Mouse (Mus musculus) cerebellum, adult (tissue): ENCODE measurements around the gene Cep97.
"Not testable (repeated sequence)": the region's sequence is repeated elsewhere in the genome, so short reads cannot be mapped to it uniquely, and the experiment has no call there.

Source experiments
- ATAC-seq: cut with Nextera tagmentation; 2 replicates; pipeline ENCODE4 v1.9.2; 2017; ENCODE audit warnings: mild to moderate bottlenecking, moderate library complexity, mixed read lengths; ENCODE audit not compliant: insufficient number of reproducible peaks, low FRiP score, low TSS enrichment

The Cep97 gene

DNA sequence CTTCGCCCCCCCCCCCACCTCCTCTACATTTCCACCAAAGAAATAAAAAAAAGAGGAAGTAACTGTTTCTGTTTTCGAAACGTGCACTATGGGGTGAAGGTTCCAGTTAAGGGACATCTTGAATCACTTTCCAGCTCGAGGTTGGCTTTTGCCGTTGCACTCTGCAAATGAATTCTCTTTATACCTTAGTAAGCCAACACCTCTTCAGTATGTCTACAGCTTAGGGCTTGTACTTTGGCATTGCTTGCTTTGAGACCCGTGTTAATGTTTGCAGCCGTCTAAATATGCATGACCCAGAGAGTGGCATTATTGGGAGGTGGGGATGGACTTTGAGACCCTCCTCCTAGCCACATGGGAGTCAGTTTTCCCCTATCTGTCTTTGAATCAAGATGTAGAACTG is 42.2 kb downstream of the Cep97 start:
- ATAC-seq: no peak

DNA sequence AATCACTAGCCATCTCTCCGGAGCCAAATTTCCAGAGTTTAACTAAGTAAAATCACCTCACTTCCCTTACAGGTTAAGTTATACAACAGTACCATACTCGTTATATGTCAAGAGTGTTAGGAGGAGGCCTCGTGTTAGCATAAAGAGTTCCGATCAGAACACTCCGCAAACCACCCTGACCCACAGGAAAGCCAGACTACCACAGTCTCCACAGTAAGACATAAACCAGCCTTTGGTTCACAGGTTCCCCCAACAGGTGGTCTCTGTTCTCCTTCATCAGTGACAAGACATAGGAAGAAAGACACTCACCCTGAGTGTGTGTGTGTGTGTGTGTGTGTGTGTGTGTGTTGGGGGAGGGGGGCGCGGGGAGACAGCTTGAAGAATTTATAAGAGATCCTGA is 43.3 kb downstream of the Cep97 start:
- ATAC-seq: no peak

DNA sequence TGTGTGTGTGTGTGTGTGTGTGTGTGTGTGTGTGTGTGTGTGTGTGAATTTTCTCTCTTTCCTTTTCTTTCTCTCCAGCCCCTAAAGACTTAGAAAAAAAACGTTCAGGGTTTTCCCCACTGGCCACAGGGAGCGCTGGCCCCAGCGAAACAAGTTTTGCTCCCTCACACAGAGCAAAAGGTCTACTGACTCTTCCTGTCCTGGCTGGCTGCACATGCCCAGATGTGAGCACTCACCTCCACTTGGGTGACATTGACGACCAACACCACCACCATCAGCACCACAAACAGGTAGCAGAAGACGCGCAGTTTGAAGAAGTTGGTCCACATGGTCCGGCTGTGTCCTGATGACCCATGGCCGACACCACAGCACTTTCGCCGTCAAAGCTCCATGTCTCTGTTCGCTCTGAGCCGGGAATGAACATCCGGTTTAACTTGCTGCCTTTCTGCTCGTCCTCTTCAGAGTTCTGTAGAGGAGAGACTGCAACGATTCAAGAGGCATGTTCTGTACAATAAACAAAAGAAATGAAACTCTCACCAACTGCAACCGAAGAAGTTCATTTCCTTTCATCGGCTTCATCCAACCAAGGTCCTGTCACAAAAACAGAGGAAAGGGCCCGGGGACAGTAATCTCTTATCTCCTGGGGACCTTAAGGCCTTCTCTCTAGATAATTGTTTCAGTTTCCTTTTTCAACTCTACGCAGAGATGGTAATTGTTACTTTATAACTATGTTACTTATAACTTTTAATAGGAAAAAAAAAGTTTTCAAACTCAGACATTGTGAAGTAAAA is 44.1 kb downstream of the Cep97 start:
- ATAC-seq: no peak

DNA sequence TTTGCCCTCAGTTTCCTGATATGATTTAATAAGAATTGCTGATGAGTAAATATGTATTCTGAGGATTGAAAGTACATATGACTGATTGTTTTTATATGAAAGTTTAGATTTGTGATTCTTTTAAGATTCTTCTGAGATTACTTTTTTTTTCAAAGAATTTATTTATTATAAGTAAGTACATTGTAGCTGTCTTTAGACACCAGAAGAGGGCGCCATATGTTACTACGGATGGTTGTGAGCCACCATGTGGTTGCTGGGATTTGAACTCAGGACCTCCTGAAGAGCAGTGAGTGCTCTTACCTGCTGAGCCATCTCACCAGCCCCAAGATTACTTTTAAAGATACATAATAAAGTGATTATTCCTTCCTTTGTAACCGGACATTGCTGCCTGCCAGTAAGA is 45.2 kb downstream of the Cep97 start:
- no peak for ATAC-seq

DNA sequence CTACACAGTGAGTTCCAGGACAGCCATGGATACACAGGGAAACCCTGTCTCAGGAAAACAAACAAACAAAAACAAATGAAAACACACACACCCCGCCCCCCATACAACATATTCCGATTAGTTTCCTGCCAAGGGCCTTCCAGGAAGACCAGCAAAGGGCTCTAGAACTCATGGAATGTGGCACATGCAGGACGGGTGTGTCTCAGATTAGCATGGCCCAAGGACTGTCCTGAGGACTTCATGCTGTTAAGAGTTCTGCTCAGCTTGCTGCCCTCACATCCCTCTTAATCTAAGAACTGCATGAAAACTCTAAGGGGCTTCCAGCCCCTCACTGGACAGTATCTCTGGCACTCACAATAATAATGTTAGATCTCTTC is 46.1 kb downstream of the Cep97 start:
- ATAC-seq: no peak

DNA sequence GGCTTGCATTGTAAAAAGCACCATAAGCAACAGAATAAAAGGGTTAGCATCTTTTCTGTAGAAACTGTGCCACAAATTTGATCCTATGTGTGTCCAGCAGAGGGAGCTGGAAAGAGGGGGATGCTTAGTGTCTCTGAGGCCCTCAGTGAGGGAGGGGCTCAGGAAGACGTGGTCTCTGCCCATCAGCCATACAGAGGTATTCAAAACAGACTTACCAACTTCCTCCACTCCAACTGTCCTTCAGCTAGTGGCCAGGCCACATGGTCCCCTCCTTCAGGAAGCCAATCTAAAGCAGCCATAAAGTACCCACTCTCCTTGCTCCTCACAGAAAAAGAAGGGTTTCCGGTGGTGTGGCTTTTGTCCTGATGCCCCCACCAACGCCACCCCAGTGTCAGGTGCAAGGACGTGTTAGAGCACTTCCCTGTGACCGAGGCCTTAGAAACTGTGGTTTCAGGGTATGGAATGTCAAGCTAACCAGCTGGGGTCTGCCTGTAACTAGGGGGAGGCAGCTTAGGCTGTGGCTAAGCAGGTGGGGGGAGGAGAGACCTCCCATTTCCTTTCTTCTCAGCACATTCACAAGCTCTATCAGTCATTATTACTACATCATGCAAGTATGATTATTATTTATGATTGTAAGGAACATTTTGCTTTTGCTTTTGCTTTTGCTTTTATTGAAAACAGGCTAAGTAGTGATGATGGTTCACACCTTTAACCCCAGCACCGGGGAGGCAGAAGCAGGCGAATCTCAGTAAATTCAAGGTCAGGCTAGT is 46.7 kb downstream of the Cep97 start:
- 0 out of 2 replicates have a peak, but pooled peaks have one; percentile 40 for ATAC-seq

DNA sequence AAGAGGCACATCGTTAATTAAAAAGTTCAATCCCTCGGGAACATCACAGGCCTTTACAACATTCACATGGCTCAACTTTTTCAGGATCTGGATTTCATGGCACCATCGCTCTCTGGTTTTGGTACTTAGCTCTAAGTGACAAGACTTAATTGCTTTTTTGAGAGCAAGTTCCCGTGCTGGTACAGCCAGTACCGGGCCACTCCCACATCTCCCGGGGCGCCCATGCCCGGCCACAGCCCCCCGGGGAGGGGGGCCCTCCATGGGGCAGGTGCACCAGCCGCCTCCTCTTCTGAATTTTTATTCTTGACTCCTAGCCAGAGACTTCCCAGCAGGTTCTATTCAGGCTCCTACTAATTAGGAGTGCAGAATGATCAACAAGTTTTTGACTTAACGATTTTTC is 50.4 kb downstream of the Cep97 start:
- ATAC-seq: no peak

DNA sequence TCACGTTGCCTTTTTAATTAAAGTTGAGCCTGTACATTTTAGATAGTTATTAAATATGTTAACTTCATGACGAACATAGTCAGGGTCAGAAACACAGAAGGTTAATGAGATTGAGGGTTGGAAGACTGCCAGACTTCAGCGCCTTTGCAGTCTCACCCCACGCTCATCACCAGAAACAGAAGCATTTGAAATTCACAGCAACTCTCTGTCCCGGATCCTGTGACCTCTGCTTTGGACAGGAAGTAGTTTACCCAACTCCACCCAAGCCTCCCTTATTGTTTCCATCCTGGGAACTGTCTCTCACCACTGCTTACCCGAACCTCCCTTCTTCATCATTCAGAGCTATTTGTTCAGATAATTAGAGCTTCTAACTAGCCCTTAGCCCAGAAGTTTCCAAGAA is 58.6 kb downstream of the Cep97 start:
- ATAC-seq: no peak

DNA sequence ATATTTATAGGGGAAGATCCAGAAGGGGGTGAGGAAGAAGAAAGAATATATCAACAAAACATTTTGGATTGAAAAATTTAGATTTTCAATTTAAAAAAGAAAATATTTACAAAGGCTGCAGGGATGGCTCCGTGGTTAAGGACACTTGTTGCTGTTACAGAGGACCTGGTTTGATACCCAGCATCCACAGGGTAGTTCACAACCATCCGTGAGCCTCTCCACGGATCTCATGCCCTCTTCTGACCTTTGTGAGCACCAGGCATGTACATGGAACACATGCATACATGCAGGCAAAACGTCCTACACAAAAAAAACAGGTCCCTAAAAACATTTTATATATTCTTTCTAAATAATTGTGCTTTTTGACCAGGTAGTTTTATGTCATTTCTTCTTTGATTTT is 70.8 kb downstream of the Cep97 start:
- ATAC-seq: no peak

DNA sequence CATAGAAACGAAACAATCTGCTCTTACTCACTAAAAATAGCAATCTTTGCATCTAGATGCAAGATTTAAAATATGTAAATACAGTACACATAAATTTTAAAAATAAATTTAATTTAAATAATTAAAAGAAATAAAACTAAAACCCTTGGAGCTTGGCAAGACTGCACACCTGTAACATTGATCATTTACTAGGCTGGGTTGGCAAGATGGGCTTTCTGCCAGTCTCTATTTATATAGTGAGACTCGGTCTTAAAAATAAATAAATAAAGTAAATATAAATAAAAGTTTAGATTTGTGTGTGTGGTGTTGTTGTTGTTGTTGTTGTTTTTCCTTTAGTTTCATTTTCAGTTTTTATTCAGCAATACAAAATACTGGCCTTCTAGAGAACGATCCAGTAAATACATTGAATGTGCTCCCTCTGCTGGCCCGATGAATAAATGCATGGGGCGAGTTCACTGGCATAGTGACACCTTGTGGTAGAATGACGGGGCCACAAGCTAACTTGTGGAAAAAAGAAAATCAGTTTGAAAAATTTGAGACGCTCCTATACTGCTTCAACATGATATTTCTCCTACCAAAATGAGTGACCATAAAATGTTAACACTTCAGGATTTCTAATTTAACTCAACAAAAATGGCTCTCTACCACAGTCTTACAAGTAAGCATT is 71.4 kb downstream of the Cep97 start:
- peak; percentile 68 for ATAC-seq

DNA sequence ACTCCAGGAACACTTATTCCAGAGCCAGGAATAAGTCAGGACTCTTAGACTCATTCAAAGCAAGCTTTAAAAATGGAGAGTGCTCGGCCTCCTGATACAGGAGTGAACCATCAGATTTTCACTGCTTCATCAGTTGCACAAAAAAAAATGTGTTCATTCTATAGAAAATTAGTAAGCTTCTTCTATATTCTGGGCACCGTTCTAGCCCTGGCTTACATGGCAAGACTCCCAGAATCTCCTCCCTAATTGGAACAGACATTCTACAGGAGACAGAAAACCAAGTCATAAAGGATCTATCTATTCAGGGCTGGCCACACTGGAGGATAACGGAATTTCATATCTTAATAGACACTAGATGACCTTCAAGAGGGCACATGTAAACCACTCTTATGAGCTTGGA is 73.6 kb downstream of the Cep97 start:
- no peak for ATAC-seq

DNA sequence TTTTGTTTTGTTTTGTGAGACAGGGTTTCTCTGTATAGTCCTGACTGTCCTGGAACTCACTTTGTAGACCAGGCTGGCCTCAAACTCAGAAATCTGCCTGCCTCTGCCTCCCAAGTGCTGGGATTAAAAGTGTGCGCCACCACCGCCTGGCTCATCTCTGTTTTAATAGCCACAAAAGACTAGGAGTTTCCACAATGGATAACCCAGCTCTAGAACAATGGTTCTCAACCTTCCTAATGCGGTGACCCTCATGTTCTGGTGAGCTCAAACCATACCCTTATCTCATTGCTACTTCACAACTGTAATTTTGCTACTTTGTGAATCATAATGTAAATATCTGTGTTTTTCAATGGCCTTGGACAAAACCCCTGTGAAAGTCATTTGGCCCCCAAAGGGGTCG is 75.2 kb downstream of the Cep97 start:
- not testable (repeated sequence) for ATAC-seq

DNA sequence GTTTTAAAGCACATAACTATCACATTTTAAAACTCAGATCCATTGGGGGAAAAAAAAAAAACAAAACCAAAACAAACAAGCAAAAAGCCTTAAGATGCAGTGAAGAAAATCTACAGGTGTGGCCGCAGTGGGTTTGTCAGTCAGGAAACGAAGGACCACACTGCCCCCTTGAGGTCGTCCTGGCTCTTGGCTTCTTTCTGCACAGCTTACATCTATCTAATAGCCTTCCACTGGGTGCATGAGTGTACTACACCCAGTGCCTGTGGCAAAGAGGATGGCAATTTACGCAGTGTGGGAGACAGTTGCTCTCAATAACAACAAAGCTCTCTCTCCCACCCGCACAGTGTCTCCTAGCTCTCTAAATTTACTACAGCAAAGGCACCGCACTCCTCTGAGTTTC is 76.2 kb downstream of the Cep97 start:
- peak; percentile 72; the same call in 1 of the 2 replicates for ATAC-seq

DNA sequence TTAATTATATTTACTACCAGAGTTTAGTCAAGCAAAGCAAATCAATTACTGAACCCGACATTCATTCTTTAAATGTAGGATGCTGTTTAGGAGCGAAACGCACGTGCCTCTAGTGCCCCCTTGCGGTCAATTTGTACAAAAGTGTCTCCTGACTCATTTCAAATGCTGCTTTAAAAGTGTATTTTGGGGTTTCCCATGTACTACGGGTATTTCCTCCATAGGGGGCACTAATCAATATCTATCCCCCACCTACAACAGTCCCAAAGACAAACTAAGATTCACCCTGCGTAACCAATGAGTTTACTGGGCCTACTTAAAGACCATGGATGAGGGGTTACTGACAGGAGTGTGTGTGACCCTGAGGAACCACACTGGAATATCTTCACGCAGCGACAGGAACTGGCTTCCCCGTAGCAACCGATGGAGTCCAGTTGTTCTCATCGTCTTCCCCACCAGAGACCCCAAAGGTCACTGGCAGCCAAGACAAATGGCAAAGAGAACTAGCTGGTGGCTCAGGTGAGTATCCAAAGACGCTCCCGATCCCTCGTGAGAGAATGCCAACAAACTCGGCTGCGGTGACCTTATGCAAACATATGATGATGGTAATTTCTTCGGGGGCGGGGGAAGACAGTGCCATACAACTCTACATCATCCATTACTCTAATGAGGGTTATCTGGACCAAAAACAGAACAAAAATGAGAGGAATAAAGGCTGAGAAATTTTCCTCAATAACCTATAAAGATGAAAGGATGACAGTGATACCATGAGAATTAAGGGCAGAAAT is 81.5 kb downstream of the Cep97 start:
- peak; percentile 75 for ATAC-seq

DNA sequence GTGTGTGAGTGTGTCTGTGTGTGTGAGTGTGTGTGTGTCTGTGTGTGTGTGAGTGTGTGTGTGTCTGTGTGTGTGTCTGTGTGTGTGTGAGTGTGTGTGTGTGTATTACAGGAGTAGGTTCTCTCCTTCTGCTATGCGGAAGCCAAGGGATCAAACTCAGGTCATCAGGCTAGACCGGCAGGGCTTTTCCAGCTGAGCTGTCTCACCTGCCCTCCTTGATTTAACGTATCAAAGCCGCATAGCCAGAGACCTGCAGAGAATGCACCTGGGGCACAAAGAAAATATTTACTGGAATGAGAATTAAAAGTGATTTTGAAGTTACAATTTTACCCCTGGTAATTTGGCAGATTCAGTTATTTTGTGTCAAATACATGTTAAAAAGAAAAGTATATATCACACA is 82.1 kb downstream of the Cep97 start:
- ATAC-seq: no peak

DNA sequence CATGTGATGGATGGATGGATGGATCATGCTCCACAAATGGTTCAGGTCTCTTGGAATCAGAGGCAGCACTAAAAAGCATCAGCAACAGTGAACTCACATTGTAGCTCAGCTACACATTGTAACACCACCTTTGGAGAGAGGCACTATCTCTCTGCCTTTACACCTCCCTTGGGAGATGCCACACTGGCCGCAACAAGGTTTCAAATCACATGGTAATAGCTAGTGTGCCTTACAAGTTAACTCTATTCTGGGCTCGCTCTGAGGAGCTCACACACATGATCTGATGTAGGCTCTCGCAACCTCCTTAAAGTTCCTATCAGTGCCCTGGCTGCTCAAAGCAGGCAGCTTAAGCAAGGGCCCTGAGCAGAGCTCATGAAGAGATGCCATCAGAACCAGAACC is 84.2 kb downstream of the Cep97 start:
- ATAC-seq: no peak
